Mouse (Mus musculus): Measurements from ENCODE around the gene Slc39a13.

GRCm38 (mm10) chr2:91023956-91024355, 46.3 kb downstream of the Slc39a13 start:
- no peak for TF ChIP-seq CTCF (IDR thresholded peaks at IDR 0.05; ENCODE audit: low read depth, low read length)
- no peak for TF ChIP-seq POLR2A (IDR thresholded peaks at IDR 0.05; ENCODE audit: borderline replicate concordance, low read depth, low read length)

Measured in bone marrow macrophage, adult 2 months (primary cell).